Mouse (Mus musculus) frontal cortex, postnatal 14 days (tissue): Measurements from ENCODE around the gene Sh2d6.
"Not testable (repeated sequence)": the region's sequence is repeated elsewhere in the genome, so short reads cannot be mapped to it uniquely, and the experiment has no call there.

Experiments
- DNase-seq, 2 experiments: peaks; one replicate each; pipeline ENCODE4 v3.0.0; 2022; ENCODE audit warnings: low spot score in 2 of 2

Gene Sh2d6

GRCm38 (mm10) chr6:72535165-72535564 is 13.7 kb upstream of the Sh2d6 start:
- DNase-seq = peak; percentile 56 to 73

GRCm38 (mm10) chr6:72534035-72534809 is 12.7 kb upstream of the Sh2d6 start:
- peak; percentile 60 to 61 for DNase-seq

DNA sequence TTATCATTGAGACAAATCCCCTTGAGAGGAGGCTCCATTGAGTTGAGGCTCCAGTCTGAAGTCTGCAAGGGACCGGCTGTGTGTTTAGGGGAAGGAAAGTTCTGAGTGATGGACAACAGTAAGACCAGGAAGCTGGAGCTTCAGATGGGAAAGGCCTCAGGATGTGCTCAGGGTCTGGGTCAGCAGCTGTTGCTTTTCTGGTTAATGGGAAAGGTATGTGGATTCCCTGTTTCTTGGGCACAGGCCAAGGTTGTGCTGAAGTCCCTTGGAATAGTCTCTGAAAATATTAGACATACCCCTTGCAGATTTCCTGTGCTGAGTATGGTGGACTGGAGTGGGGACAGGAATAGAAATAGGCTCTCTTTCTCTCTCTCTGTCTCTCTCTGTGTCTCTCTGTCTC is 12.0 kb upstream of the Sh2d6 start:
- not testable (repeated sequence) for DNase-seq

GRCm38 (mm10) chr6:72532580-72532979 is 11.1 kb upstream of the Sh2d6 start:
- DNase-seq = no peak

DNA sequence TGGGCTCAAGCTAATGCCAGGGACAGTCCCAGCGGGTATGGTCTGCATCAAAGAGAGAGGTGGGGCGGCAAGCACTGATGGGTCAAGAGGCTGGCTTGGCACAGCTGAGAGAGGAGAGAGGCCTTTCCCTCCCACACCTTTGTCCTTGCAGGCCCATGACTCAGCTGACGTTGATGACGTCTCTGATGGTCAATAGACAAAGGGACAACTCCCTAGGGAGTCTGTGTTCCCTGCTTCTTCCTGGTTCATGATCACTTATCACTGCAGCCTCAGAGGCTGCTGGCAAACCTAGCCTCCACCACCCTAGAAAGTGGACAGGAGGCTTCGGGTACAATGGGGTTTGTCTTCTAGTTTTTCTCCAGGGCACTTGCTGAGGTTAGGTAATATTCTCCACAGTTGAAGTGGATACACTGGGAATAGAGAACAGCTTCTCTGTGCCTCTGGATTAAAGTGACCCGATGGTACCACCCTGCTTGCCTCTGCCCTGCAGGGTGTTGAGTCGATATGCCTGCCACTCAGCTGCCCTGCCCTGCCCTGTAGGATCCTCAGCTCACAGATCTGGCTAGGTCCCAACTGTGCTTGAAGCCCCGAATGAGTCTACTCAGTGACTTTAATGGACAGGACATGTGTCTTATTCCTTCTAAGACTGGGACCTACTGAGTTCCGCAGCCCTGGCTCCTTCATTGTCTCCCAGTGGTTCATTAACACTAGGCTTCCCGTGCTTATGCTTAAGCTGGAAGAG is 7.1 kb upstream of the Sh2d6 start:
- DNase-seq = no peak

DNA sequence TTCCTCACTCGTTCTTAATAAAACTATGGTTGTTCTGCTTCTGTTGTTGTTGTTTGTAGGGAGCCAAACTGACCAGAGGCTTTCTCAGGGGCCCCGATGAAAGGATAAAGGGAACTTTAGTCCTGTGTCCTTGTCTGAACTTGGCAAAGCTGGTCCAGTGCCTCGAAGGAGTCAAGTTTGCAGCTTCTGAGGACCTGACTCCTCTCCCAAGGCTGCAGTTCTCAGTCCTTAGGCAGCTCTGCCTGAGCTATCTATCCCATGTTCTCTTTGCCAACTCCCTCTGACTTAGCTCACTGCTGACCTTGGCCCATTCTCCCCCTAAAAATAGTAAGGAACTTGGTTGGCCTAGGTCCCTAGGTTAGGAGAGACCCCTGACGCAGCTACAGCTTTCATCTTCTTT is 5.6 kb upstream of the Sh2d6 start:
- DNase-seq = no peak

GRCm38 (mm10) chr6:72524160-72524559 is 2.7 kb upstream of the Sh2d6 start:
- no peak for DNase-seq

DNA sequence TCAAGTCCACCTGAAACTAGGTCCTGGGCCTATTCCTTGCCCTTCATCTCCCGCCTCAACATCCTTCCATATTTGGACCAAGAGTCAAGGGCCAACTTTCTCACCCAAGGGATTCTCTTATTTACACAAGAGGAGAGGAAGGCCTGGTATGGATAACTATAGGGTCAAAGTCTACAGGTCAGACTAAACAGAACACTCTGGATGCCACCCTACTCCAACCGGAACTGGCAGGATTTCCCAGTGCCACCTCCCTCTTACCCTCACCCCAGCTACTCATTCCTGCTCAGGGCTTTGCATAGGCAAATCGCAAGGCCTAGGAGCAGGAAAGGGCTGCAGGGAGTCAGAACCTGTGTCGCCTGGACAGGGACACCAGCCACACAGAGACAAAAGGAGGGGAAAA is 1.7 kb upstream of the Sh2d6 start:
- DNase-seq = no peak

- DNase-seq = no peak
These were observed 781 bp upstream of the Sh2d6 start for GRCm38 (mm10) chr6:72522288-72522687.

DNA sequence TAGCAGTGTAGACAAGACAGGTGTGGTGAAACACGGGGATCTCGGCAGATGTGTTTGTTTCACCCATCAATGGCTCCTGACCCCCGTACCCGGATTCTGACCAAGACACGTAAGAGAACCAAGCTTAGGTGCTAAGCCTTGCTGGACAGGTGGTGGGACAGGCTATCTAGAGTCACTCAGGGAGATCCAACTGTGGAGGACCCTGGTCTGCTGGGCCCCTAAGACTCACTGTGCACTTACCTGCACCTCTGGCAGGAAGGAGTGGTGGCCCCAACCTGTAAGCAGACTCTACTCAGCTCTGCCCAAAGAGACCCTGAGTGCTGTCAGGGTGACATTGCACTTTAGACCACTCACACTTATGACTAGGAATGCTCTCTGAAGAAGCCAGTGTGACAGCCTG is 603 bp downstream of the Sh2d6 start:
- no peak for DNase-seq

DNA sequence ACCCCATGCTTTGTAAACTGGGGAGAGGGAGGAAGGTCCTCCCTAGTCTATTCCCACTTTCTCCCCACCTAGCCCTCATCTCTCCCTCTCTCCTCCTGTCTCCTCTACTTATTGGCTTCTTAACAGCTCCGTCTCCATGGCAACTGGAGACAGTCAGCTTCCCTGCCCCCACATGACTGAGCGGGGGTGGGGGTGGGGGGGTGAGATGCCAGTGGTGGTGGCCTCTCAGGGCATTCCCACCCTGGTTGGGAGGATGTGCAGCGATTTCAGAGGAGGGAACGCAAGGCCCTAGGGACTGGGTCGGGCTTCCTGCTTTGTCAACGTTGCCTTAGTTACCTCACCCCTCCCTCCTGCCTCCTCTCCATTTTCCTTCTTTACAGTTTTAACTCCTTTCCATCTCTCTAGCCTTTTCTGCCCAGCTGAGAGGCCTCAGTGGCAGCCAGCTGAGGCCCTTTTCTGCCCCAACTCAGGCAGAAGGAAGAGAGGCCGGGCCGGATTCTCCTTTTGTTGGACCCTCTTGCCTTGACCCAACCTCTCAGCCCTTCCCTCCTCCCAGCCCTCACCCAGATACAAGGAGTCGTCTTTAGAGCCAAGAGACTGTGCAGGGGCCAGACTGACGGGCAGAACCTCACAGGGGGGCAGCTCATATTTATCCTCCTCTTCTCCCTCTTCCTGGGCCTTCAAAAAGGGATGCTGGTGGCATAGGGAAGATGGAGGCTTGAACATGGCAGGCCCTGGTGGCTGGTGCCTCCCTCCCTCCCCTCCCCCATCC is 1.4 kb downstream of the Sh2d6 start:
- no peak for DNase-seq

DNA sequence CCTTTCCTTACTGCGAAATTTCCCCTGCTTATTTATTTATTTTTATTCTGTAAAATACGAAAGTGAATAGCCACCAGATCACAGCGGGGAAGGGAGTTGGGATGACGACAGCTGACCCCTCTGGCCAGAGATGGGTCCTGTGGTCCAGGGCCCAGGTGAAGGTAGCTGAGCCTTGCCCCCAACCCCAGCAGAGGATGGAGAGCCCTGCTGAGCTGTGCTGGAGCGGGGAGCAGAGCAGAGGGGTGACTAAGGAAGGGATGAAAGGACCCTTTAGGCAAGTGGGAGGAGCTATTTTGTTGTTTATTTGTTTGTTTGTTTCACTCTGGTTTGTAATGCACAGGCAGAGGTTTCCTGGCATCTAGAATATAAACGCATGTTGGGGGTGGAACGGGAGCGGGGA is 2.2 kb downstream of the Sh2d6 start:
- no peak for DNase-seq

DNA sequence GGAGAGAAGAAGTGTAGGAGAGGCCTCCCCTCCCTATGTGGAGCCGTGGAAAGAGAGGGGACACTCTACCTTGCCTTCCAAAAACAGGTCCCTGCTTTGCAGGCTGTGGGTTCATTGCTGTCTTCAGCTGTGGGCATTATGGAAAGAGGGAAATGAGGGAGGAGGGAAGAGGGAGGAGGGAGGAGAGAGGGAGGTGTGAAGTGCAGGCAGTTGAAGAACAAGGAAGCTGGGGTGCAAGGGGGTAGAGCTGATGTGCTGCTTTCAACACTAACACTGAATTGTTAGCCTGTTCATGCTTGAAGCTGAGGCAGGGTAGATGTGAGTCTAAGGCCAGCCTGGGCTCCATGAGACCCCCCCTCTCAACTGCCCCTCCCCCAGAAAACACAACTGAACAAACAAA is 2.7 kb downstream of the Sh2d6 start:
- DNase-seq = no peak

- no peak for DNase-seq
These were observed 5.9 kb downstream of the Sh2d6 start for GRCm38 (mm10) chr6:72515644-72516043.

DNA sequence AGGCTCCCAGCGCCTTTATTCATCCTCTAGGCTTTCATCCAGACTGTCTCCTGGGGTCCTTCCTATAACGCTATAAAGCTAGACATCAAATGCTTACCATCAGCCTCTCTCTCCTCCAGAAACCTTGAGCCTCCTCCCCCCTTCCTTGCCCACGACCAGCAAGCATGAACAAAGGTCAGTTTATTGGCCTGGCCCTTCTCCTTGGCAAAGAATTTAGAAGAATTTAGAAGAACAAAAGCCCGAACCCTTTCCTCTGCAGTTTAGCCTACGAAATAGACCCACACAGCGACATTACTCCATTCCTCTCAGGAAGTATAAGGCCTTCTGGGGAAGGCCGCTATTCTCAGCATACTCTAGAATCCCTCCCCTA is 8.5 kb downstream of the Sh2d6 start:
- DNase-seq = no peak

DNA sequence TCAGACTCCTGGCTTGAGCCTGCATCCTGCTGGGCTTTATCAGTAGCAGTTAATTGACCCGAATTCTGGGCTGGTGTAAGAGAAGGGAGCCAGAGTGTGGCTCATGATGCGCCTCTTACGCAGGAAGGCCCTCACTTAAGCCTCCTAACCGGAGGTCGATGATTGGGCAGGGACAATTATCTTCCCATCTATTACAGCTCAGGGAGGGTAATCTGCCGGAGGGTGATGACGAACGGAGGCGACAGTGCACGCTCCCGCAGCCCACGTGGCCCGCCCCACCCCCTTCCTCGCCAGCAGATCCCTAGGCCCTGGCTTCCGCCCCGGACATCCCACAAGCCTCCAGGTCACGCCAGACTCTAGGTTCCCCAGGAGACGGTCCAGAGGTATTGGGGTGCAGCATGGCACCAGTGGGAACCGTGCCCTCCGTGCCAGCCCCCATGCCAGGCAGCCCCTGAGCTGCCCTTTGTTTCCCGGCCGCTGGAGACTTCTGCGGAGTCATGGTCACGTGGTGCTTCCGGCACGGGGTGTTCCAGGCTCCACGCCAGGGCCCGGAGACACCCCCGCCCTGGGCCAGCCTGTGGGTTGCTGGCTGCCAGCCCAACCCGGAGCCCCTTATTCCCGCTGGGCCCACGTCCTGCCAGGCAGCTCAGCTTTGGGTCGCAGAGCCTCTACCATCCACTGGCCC is 9.0 kb downstream of the Sh2d6 start:
- DNase-seq = peak; percentile 84 to 85

DNA sequence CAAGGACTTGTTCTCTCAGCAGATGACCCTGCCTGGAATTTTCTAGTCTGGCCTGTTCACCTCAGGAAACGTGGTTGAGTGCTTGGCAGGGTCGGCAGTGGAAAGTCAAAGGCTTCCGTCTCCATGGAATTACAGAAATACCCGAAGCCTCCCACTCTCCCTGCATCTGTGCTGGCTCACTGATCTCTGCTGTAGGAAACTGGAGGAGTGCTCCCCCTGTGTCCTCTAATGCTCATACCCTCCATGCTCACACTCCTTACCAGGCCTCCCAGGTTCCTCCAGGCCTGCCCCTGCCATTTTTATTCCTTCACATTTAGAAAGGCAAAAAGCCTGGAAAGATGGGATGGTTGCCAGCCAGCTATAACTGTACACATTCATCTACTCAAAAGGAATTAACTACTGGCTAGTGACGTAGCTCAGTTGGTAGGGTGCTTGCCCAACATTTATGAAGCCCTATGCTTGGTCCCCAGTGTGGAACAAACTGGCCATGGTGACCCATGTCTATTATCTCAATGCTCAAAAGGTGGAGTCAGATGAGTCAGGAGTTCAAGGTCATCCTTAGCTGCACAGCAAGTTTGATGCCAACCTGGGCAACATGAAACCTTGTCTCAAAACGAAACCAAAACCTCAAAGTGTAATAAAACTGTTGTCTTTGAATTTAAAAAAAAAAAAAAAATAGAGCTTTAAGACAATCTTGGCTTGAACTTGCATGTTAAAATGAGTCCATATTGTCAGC is 10.7 kb downstream of the Sh2d6 start:
- DNase-seq = no peak

DNA sequence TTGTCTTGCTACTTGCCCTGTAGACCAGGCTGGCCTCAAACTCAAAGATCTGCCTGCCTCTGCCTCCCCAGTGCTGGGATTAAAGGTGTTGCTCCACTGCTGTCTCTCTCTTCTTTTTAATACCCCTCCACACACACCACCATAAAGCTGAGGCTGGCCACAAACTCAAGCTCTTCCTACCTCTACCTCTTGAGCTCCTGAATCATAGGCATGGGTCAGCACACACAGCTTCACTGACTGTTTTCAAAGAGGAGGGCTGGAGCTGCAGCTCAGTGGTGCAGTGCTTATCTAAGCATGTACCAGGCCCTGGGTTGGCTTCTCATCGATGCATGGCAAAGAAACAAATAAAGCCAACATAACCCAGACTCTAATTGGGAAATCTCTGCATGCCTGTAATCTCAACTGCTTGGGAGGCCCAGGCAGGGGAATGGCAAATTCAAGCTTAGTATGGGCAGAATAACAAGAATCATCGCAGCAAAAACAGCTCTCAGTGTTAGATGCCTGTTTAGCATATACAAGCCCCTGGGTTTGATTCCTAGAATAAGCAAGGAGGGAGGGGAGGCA is 11.6 kb downstream of the Sh2d6 start:
- DNase-seq = no peak

GRCm38 (mm10) chr6:72508596-72508995 is 12.9 kb downstream of the Sh2d6 start:
- DNase-seq = no peak

DNA sequence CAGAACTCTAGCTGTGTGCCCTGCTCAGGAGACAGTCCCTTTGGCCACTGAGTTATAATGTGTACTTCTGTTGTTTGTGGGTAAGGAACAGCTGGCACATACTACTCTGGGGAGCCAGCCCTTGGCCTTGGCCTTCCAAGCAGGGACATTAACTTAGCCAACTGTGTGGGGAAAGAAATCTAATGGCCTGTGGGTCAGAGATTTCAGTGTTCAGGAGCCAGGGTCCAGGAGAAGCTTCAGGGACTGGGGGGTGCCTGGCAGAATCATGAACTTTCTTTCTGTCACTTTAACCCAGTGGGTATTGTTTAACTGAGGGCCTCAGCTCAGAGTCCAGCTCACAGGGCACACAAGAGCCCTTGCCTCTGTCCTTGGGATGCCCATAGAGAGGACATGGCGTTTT is 15.4 kb downstream of the Sh2d6 start:
- no peak for DNase-seq

GRCm38 (mm10) chr6:72503939-72504338 is 17.6 kb downstream of the Sh2d6 start:
- no peak for DNase-seq
